Mouse (Mus musculus) stomach, postnatal 0 days (tissue): ENCODE data around the gene Slc27a5. TPM values are rescaled to one million over a fixed set of nuclear protein-coding genes. Genes with fewer than 3 reads are reported as not detected.
A peak's percentile ranks its signal among the peaks of the same experiment; 100 is the strongest.

Experiments used
- ATAC-seq: fragments of 200-750 bp; cut with Nextera tagmentation; 2 replicates; pipeline ENCODE4 v1.8.0; 2017; ENCODE audit not compliant: low FRiP score, low TSS enrichment
- DNase-seq: peaks from one replicate; pipeline ENCODE4 v3.0.0-alpha.2; 2016; ENCODE audit warnings: low spot score
- H3K27ac ChIP-seq: fragments of 300-500 bp; sonication (generic); replicated peaks from 2 replicates; pipeline ENCODE4 v1.5.1; 2014; ENCODE audit warnings: mild to moderate bottlenecking, control low read depth
- H3K27me3 ChIP-seq: fragments of 300-500 bp; sonication (generic); 2 replicates; pipeline ENCODE4 v1.6.1; 2014; ENCODE audit warnings: low read length; ENCODE audit not compliant: control insufficient read depth, insufficient read depth
- H3K36me3 ChIP-seq: fragments of 300-500 bp; sonication (generic); 2 replicates; pipeline ENCODE4 v1.6.1; 2014; ENCODE audit warnings: low read length, mixed read lengths; ENCODE audit not compliant: control insufficient read depth, insufficient read depth
- H3K4me1 ChIP-seq: fragments of 300-500 bp; sonication (generic); replicated peaks from 2 replicates; pipeline ENCODE4 v1.6.1; 2014; ENCODE audit warnings: antibody characterized with exemption; ENCODE audit not compliant: control insufficient read depth, insufficient read depth
- H3K4me2 ChIP-seq: fragments of 300-500 bp; sonication (generic); replicated peaks from 2 replicates; pipeline ENCODE4 v1.6.1; 2014; ENCODE audit warnings: low read depth, mild to moderate bottlenecking, control low read depth, moderate library complexity
- H3K4me3 ChIP-seq: fragments of 300-500 bp; sonication (generic); 2 replicates; pipeline ENCODE4 v1.5.1; 2014; ENCODE audit warnings: low read depth, low read length, control low read depth
- H3K9ac ChIP-seq: fragments of 300-500 bp; sonication (generic); 2 replicates; pipeline ENCODE4 v1.6.1; 2014; ENCODE audit warnings: mild to moderate bottlenecking, low read length, control low read depth, mixed read lengths
- H3K9me3 ChIP-seq: fragments of 300-500 bp; sonication (generic); 2 replicates; pipeline ENCODE4 v1.6.1; 2016; ENCODE audit warnings: low read length; ENCODE audit not compliant: control insufficient read depth
- CTCF ChIP-seq: IDR thresholded peaks from 2 replicates; pipeline ENCODE4 v1.5.1; 2016; ENCODE audit warnings: antibody characterized with exemption, low read depth, mild to moderate bottlenecking, moderate library complexity
- EP300 ChIP-seq: optimal IDR thresholded peaks from 2 replicates; pipeline ENCODE3; 2016; ENCODE audit warnings: antibody characterized with exemption
- WGBS: fragments of 180-500 bp; shearing (Covaris S2); extraction: QIAGEN DNeasy Blood & Tissue Kit; methylation state at CpG from one replicate; pipeline ENCODE4 v1.1.7; 2014; 5-methylcytosine and 5-hydroxymethylcytosine counted together
- polyA plus RNA-seq: library from polyadenylated mRNA; unstranded; fragments of >200 nt; fragmentation: Nextera tagmentation; extraction: Ambion mirVana; gene quantifications from 2 replicates; pipeline ENCODE4 v1.2.1, GENCODE M21; 2015

Gene Slc27a5
- polyA plus RNA-seq, 1 experiment from 2014 or later, result 0.13 TPM

DNA sequence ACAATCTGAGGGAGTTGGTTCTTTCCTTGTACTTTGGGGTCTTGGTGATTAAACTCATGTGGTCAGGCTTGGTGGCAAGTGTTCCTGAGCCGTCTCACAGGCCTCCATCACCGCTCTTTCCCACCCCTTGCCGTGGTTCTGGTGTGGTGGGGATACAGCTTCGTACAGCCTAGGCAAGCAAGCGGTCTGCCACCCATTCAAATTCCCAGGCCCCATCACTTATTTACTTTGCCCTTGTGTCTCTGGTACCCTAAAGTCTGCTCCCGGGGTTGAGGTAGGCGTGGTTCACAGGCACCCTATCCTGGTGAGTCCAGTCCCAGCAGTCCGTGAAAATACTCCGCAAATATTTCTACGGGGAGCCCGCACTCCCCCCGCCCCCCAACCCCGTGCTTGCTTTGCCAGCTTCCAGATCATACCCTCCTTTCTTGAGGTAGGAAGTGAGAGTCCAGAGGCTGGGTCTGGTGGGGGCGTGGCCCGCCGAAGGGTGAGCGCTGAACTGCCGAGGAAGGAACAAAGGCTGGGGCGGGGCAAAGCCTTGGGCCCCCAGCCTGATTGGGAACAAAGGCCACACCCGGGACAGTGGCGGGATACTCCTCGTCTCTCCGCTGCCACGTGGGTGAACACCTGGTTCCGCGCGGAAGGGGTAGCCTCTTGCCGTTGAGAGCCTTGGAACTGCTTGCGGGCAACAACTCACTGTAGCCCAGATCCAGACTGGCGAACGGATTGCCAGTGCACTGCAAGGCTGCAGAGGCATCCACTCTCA is 25.0 kb upstream of the Slc27a5 start:
- H3K4me1 ChIP-seq, result peaks cover 5% of the 10 kb centered on the region
- H3K27ac ChIP-seq, result peak overlapping the region; percentile 99
- peak overlapping the region; percentile 92 for H3K4me3 ChIP-seq
- ATAC-seq, result peak; percentile 65
- no peaks in the 10 kb centered on the region for H3K27me3 ChIP-seq
- DNase-seq, result peak; percentile 84
- 5% methylated on average over 31 of the region's 31 CpGs for WGBS
- no peaks in the 10 kb centered on the region for H3K9me3 ChIP-seq
- peaks cover 15% of the 10 kb centered on the region for H3K36me3 ChIP-seq
- TF ChIP-seq CTCF (no peak), EP300 (no peak)
- H3K4me2 ChIP-seq, result peak overlapping the region; percentile 85
- H3K9ac ChIP-seq, result peak overlapping the region; percentile 92

GRCm38 (mm10) chr7:13015217-13015616 is 17.2 kb upstream of the Slc27a5 start:
- Histone ChIP-seq H3K4me2 (no peak overlapping the region), H3K4me1 (no peaks in the 10 kb centered on the region), H3K27ac (no peak overlapping the region), H3K9me3 (no peaks in the 10 kb centered on the region), H3K9ac (no peak overlapping the region), H3K36me3 (no peaks in the 10 kb centered on the region), H3K4me3 (no peak overlapping the region), H3K27me3 (no peaks in the 10 kb centered on the region)
- TF ChIP-seq CTCF, result no peak
- 90% methylated on average over 1 of the region's 1 CpGs for WGBS
- ATAC-seq (no peak), DNase-seq (no peak)

DNA sequence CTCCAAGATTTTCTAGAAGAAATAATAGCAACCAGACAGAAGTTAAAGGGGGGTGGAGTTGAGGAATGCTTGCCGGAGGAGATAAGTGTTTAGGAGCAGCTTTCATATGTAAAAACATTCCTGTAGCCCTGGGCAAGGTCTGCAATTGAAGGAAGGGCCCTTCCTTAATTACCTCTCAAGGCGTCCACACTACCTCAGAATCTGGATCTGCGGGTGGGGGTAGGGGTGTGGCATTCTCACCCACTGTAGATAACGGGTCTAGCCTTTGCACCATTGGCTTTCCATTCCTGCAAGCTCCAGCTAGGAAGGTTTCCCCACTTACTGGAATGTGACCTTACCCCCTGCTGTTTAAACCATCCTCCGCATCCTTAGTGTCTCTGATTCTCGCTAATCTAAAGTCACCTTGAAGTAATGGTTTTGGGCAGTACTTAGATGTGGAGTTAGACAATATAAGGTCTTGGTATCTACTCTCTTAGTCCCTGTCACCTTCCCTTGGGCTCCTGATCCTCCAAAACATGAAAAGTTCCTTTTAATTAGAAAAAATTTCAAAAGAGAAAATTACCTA is 16.4 kb upstream of the Slc27a5 start:
- 41% methylated on average over 6 of the region's 6 CpGs for whole genome bisulfite sequencing
- H3K4me3 ChIP-seq, result no peak overlapping the region
- TF ChIP-seq EP300, result no peak
- TF ChIP-seq CTCF, result no peak
- H3K27me3 ChIP-seq, result no peaks in the 10 kb centered on the region
- no peak for ATAC-seq
- no peaks in the 10 kb centered on the region for H3K4me1 ChIP-seq
- H3K9ac ChIP-seq, result no peak overlapping the region
- no peak overlapping the region for H3K4me2 ChIP-seq
- no peaks in the 10 kb centered on the region for H3K36me3 ChIP-seq
- H3K27ac ChIP-seq, result no peak overlapping the region
- DNase-seq, result no peak
- H3K9me3 ChIP-seq, result no peaks in the 10 kb centered on the region

GRCm38 (mm10) chr7:13013671-13014070 is 15.7 kb upstream of the Slc27a5 start:
- Histone ChIP-seq H3K4me3 (no peak overlapping the region), H3K27me3 (no peaks in the 10 kb centered on the region), H3K4me2 (no peak overlapping the region), H3K4me1 (no peaks in the 10 kb centered on the region), H3K27ac (no peak overlapping the region), H3K9me3 (no peaks in the 10 kb centered on the region), H3K36me3 (no peaks in the 10 kb centered on the region), H3K9ac (no peak overlapping the region)
- TF ChIP-seq CTCF (no peak), EP300 (no peak)
- DNase-seq, result no peak
- 61% methylated on average over 4 of the region's 4 CpGs for WGBS
- no peak for ATAC-seq

DNA sequence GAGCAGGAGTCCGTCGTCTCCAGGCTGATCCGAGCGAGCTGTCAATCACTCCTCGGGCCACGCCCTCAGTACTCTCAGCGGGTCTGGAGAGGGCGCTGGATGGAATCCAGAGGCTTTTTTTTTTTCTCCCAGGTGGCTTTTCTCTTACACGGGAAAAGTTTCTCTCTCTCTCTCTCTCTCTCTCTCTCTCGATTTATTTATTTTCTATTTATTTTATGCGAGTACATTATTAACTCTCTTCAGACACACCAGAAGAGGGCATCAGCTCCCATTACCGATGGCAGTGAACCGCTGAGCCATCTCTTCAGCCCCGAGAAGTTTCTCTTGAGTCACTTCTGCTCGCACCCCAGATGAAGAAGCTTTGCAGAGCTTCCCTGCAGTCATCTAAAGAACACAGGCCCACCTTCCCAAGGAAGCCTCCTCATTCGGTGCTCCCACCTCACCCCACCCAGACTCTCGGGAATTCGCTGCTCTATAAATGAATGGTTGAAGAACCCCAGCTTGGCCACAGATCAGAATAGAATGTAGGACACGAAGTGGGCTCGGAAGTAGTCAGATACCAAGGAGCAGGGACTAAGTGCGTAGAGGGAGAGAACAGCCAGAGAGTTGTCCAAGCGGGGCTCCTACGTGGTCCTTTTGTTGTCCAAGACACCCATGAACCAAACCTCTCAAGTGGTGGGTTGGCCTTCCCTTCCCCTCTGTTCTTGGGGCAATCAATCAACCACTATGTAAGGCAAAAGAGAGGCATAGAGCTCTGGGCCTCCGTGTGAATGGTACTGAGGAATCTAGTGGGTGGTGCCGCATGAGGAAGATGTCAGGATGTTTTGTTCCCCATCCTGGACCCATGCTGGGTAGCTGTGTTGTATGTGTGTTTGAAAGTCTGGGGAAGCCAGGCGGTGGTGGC is 12.3 kb upstream of the Slc27a5 start, which contains the start of gene Zbtb45:
Gene Zbtb45, minus strand, starts transcription at position 30 of the 904 bp plus-strand sequence.
- Histone ChIP-seq H3K9me3 (no peaks in the 10 kb centered on the region), H3K9ac (peak within 1 kb of the TSS; percentile 83), H3K27me3 (no peaks in the 10 kb centered on the region), H3K36me3 (peaks cover 8% of the 10 kb centered on the region), H3K4me3 (peak within 1 kb of the TSS; percentile 75), H3K27ac (peak within 1 kb of the TSS; percentile 93), H3K4me2 (peak within 1 kb of the TSS; percentile 87), H3K4me1 (no peaks in the 10 kb centered on the region)
- ATAC-seq (no peak), DNase-seq (no peak)
- peak; percentile 3 for TF ChIP-seq EP300
- TF ChIP-seq CTCF, result no peak
- WGBS, result 8% methylated on average over 26 of the region's 26 CpGs
